Mouse (Mus musculus): Measurements from ENCODE around the gene Errfi1.

GRCm38 (mm10) chr4:150872139-150872651 is 18.5 kb downstream of the Errfi1 start:
- TF ChIP-seq CTCF (IDR thresholded peaks at IDR 0.05; ENCODE audit: low read depth, low read length) = no peak
- TF ChIP-seq POLR2A (IDR thresholded peaks at IDR 0.05; ENCODE audit: extremely low read depth, insufficient read depth, low read length) = no peak; the same call in 1 of the 2 replicates
